Mouse (Mus musculus) heart, embryonic 11.5 days (tissue): ENCODE measurements around the gene Cmtm6. TPM values are rescaled to one million over a fixed set of nuclear protein-coding genes. Genes with fewer than 3 reads are reported as not detected.

Experiments
- ATAC-seq: fragments of 200-750 bp; cut with Nextera tagmentation; replicated peaks from 2 replicates; pipeline ENCODE4 v1.8.0; 2017; ENCODE audit warnings: moderate library complexity; ENCODE audit not compliant: insufficient number of reproducible peaks, low FRiP score, low TSS enrichment
- H3K27ac ChIP-seq: fragments of 300-500 bp; sonication (generic); 2 replicates; pipeline ENCODE4 v1.5.1; 2014; ENCODE audit warnings: mild to moderate bottlenecking, low read depth, low read length
- H3K27me3 ChIP-seq: fragments of 300-500 bp; sonication (generic); 2 replicates; pipeline ENCODE4 v1.6.1; 2014; ENCODE audit warnings: mild to moderate bottlenecking, low read length, mixed read lengths; ENCODE audit not compliant: control insufficient read depth, insufficient read depth
- H3K36me3 ChIP-seq: fragments of 300-500 bp; sonication (generic); 2 replicates; pipeline ENCODE4 v1.6.1; 2014; ENCODE audit warnings: mild to moderate bottlenecking, low read length, moderate library complexity, mixed read lengths; ENCODE audit not compliant: control insufficient read depth, insufficient read depth
- H3K4me1 ChIP-seq: fragments of 300-500 bp; sonication (generic); 2 replicates; pipeline ENCODE4 v1.6.1; 2014; ENCODE audit warnings: low read length; ENCODE audit not compliant: control insufficient read depth, insufficient read depth
- H3K4me2 ChIP-seq: fragments of 300-500 bp; sonication (generic); 2 replicates; pipeline ENCODE4 v1.6.1; 2014; ENCODE audit warnings: mild to moderate bottlenecking, moderate library complexity
- H3K4me3 ChIP-seq: fragments of 300-500 bp; sonication (generic); 2 replicates; pipeline ENCODE4 v1.5.1; 2014; ENCODE audit warnings: low read depth, low read length
- H3K9ac ChIP-seq: fragments of 300-500 bp; sonication (generic); 2 replicates; pipeline ENCODE4 v1.6.1; 2014; ENCODE audit warnings: mild to moderate bottlenecking, low read depth, low read length, moderate library complexity
- H3K9me3 ChIP-seq: fragments of 300-500 bp; sonication (generic); replicated peaks from 2 replicates; pipeline ENCODE4 v1.6.1; 2016; ENCODE audit warnings: low read length; ENCODE audit not compliant: control insufficient read depth
- WGBS: fragments of 180-500 bp; shearing (Covaris S2); extraction: QIAGEN DNeasy Blood & Tissue Kit; methylation state at CpG from one replicate; pipeline ENCODE4 v1.1.7; 2014; ENCODE audit not compliant: insufficient replicate concordance; 5-methylcytosine and 5-hydroxymethylcytosine counted together
- polyA plus RNA-seq: library from polyadenylated mRNA; unstranded; fragments of >200 nt; fragmentation: Nextera tagmentation; extraction: Ambion mirVana; gene quantifications from 2 replicates; pipeline ENCODE4 v1.2.1, GENCODE M21; 2014

Cmtm6 gene
- polyA plus RNA-seq, 1 experiment from 2014 or later: 35.6 TPM

GRCm38 (mm10) chr9:114789989-114790388 is 59.1 kb downstream of the Cmtm6 start:
- ATAC-seq: no peak; the same call in 1 of the 2 replicates
- no peak overlapping the region for H3K9ac ChIP-seq
- H3K27ac ChIP-seq: no peak overlapping the region

GRCm38 (mm10) chr9:114793764-114794295 is 62.9 kb downstream of the Cmtm6 start:
- Histone ChIP-seq H3K27me3 (no peaks in the 10 kb centered on the region), H3K27ac (no peak overlapping the region), H3K36me3 (no peaks in the 10 kb centered on the region), H3K4me1 (no peaks in the 10 kb centered on the region), H3K4me3 (no peak overlapping the region), H3K9ac (no peak overlapping the region), H3K4me2 (no peak overlapping the region), H3K9me3 (no peaks in the 10 kb centered on the region)
- no peak for ATAC-seq
- 84% methylated on average over 9 of the region's 9 CpGs for WGBS

More at GRCm38 (mm10) chr9:114789989-114790388, 59.1 kb downstream of the Cmtm6 start:
- no peaks in the 10 kb centered on the region for H3K27me3 ChIP-seq
- H3K4me1 ChIP-seq: peaks cover 8% of the 10 kb centered on the region
- no peak overlapping the region for H3K4me2 ChIP-seq
- WGBS: 80% methylated on average over 8 of the region's 8 CpGs
- H3K4me3 ChIP-seq: no peak overlapping the region
- H3K9me3 ChIP-seq: no peaks in the 10 kb centered on the region
- no peaks in the 10 kb centered on the region for H3K36me3 ChIP-seq

- Histone ChIP-seq H3K27me3 (no peaks in the 10 kb centered on the region), H3K36me3 (no peaks in the 10 kb centered on the region), H3K27ac (no peak overlapping the region), H3K4me1 (no peaks in the 10 kb centered on the region), H3K9me3 (no peaks in the 10 kb centered on the region), H3K4me2 (no peak overlapping the region), H3K4me3 (no peak overlapping the region), H3K9ac (no peak overlapping the region)
- no peak for ATAC-seq
- WGBS: 76% methylated on average over 4 of the region's 4 CpGs
Observed at GRCm38 (mm10) chr9:114794491-114794890, 63.6 kb downstream of the Cmtm6 start.

DNA sequence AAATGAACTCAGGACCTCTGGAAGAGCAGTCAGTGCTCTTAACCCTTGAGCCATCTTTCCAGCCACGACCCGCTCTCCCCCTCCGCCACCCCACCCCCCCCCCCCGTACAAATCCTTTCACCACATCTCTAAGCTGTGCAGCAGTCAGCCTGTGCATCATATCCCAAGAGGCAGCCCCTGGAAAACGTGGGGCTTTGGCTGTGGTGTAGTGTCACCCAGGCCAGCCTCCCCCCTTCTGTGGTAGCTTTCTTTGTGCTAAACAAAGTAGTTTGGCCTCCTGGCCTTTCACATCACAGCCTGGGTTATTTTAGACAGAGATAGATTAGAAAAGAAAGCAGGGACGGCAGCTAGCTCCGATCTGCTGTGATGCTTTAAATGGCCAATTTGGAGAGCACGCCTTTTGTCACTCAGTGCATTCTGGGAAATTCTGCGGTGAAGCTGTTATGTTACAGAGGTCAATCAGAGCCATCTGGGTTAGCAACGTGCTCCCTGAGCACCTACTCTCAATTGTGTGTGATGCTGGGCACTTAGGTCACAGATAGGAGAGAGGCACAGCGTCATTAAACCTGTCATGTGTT is 65.6 kb downstream of the Cmtm6 start:
- Histone ChIP-seq H3K27me3 (no peaks in the 10 kb centered on the region), H3K4me3 (no peak overlapping the region), H3K27ac (no peak overlapping the region), H3K4me1 (peaks cover 3% of the 10 kb centered on the region; the same call in 1 of the 2 replicates), H3K4me2 (no peak overlapping the region), H3K9me3 (no peaks in the 10 kb centered on the region), H3K9ac (no peak overlapping the region), H3K36me3 (no peaks in the 10 kb centered on the region)
- WGBS: 30% methylated on average over 10 of the region's 11 CpGs
- no peak for ATAC-seq

DNA sequence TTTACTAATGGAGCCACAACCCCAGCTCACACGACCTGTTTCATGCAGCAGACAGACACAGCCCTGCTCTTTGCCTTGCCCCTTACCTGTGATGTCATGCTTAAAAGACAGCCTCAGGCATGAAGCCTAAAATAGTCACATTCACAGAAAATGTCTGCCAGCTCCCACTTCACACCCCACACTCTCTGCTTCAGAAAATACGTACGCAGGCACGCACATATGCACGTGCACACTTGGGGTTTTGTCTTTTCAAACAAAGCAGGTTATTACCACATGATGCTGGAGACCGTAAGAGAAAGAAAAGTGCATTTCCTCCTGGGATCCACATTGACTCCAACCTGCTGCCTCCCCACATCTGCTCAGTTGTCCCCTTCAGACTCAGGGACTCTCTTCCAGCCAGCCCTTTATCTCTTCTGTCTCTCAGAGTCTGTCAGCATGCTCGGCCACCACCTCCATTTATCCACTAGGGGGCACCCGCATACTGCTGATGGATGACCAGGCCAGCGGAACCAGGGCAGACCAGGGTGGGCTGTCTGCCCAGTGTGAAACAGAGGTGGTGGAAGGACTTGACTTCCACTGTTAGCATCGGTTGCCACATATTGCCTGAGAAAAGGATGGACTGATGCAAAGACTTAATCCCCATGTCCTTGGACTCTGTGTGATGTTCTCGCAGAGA is 66.6 kb downstream of the Cmtm6 start:
- 51% methylated on average over 11 of the region's 11 CpGs for WGBS
- no peaks in the 10 kb centered on the region for H3K27me3 ChIP-seq
- peaks cover 3% of the 10 kb centered on the region; the same call in 1 of the 2 replicates for H3K4me1 ChIP-seq
- ATAC-seq: peak; percentile 61; the same call in 1 of the 2 replicates
- no peak overlapping the region for H3K4me2 ChIP-seq
- no peak overlapping the region for H3K27ac ChIP-seq
- H3K4me3 ChIP-seq: no peak overlapping the region
- H3K9me3 ChIP-seq: no peaks in the 10 kb centered on the region
- no peak overlapping the region for H3K9ac ChIP-seq
- no peaks in the 10 kb centered on the region for H3K36me3 ChIP-seq

- Histone ChIP-seq H3K4me3 (no peak overlapping the region), H3K9ac (no peak overlapping the region), H3K36me3 (no peaks in the 10 kb centered on the region), H3K4me2 (no peak overlapping the region), H3K27ac (no peak overlapping the region), H3K27me3 (no peaks in the 10 kb centered on the region), H3K4me1 (peaks cover 3% of the 10 kb centered on the region; the same call in 1 of the 2 replicates), H3K9me3 (no peaks in the 10 kb centered on the region)
- no peak for ATAC-seq
- 34% methylated on average over 6 of the region's 6 CpGs for WGBS
Observed at GRCm38 (mm10) chr9:114798845-114799244, 67.9 kb downstream of the Cmtm6 start.

Other genes starting within 250 kb of the Cmtm6 start
- gene Ccr4, start 226.2 kb upstream of the Cmtm6 start, polyA plus RNA-seq: not detected in 2 replicates
- 0.54 and 0.90 TPM in 2 replicates for gene C130032M10Rik, start 215.4 kb upstream of the Cmtm6 start, polyA plus RNA-seq
- gene Trim71, start 166.7 kb upstream of the Cmtm6 start, polyA plus RNA-seq: 1.00 and 1.1 TPM in 2 replicates
- gene Cnot10, start 90.9 kb upstream of the Cmtm6 start, polyA plus RNA-seq: 37.5 and 40.8 TPM in 2 replicates
- gene Dync1li1, start 42.3 kb upstream of the Cmtm6 start, polyA plus RNA-seq: 66.9 and 76.1 TPM in 2 replicates
- 105 and 121 TPM in 2 replicates for gene Cmtm7, start 50.7 kb downstream of the Cmtm6 start, polyA plus RNA-seq
- 14.4 and 16.2 TPM in 2 replicates for gene Cmtm8, start 113.0 kb downstream of the Cmtm6 start, polyA plus RNA-seq
- gene Gpd1l, start 202.9 kb downstream of the Cmtm6 start, polyA plus RNA-seq: 13.3 and 15.4 TPM in 2 replicates
- gene Osbpl10, start 247.5 kb downstream of the Cmtm6 start, polyA plus RNA-seq: 1.2 and 1.6 TPM in 2 replicates